Mouse (Mus musculus) heart, adult 9 months (tissue): ENCODE results near the gene Clec16a.
A peak's percentile ranks its signal among the peaks of the same experiment; 100 is the strongest.

Source experiments
- DNase-seq, 2 experiments: peaks; one replicate each; pipeline ENCODE4 v3.0.0; 2022; ENCODE audit warnings: low spot score in 2 of 2

The Clec16a gene

DNA sequence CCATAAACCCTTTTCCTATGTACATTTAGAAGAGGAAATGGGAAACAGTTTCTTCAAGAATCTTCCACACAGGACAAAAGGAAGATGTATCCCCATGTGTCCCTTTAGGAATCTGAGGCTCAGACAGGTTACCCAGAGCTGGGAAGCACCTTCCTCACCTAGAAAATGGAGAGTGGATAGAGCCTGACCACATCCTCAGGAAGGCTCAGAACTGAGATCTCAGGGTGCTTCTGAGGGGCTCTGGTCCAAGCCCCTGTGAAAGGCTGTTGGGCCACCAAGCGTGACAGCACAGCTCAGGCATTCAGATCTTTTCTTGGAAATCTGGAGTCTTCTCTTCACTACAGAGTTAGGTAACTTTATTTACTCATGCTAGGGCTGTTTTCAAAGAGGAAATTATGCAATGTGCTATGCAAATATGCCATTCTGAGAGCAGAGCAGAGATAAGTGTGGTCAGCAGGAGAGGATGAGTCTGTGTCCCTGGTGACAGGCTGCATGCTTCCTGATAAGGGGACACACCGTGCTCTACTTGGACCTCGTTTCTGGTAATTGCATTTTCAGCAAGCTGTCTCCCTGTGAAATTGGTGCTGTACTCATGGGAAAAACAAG lies 131.4 kb downstream of the Clec16a start:
- DNase-seq, result no peak

DNA sequence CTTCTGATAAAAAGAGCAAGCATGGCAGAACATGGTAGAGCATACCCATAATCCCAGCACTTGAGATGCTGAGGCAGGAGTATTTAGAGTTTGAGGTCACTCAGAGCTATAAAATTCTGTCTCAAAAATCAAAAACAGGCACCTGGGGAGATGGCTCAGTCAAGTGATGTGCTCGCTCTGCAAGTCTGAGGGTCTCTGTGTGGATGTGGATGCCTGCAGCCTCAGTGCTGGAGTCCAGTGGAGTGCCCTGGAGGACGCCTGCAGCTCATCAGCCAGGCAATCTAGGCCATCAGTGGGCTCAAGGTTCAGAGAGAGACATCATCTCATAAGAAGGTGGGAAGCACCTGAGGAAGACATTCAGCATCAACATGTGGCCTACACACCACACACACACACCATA lies 137.4 kb downstream of the Clec16a start:
- DNase-seq, result no peak

DNA sequence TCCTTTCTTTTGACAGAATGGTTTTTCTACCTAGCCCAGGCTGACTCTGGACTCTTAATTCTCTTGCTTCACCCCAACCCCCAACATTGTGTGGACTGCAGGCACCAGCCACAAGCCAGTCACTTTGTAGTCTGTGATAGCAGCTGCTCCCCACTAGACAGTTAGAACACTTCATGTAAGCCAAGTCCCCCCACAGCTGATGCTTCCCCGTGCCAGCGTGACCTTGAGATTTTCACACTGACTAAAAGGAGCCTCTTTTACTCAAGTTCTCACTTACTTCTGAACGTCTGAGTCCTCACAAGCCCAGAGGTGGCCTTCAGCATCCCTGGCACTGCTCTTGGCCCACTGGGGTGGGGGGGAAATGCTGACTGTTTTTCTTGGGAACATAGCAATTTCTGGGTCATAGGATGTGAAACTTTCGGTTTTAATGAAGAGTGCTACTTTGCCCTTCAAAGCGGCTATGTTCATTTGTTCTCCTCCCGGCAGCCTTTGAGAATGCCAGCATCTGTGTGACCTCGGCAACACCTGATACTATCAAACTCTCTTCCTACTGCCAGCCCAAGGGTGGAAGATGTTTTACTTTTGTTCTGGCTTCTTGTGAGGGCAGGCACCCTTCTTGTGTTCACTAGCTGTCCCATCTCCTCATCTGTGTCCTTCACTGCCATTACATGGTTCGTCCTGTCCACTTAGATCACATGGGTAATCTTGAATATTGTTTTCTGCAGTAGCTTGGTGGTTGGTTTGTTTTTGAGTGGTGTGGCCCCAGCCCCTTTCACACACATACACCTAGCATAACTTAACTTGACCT lies 138.3 kb downstream of the Clec16a start:
- DNase-seq, result no peak

DNA sequence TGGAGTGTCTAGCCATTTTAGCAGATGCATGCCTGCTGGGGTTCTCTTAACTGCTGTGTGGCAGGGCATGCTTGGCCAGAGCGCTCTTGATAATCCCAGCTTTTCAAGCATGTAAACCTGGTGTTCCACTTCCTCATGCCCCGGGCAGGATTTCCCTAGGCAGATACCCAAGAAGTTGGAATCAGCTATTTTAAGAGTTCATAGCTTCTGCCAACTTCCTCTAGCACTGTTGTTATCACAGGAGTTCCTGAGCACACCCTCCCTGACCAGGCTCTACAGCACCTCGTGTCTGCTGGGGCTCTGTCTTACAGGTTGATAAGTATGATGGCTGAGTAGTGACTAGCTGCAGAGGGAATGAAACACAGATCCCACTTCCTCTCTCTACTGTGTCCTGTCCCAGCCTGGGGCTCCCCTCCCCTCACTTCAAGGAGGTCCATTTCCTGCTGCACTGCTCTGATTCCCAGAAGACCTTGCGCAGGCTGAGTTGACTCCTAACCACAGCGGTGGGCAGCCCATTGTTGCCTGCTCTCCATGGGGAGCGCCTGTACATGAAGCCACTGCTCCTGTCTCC lies 144.7 kb downstream of the Clec16a start:
- DNase-seq, result peak; percentile 59 to 73

DNA sequence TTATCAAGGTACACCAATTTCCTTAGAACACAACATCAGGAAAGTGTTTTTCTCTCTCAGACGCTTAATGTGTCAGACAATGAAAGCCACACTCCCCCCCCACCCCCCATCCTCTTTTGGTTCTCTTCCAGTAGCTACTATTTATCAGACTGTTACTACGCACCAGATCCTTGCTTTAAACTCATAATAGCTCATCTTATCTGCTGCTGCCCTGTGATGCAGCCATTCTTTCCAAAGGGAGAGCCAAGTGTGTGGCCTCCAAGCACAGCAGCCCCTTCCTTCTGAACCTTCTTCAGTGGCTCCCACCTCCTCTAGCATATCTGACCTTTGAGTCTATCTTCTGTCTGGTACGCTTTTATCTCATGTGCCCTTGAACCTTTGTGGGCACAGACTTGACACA lies 145.3 kb downstream of the Clec16a start:
- peak; percentile 25 to 27 for DNase-seq

DNA sequence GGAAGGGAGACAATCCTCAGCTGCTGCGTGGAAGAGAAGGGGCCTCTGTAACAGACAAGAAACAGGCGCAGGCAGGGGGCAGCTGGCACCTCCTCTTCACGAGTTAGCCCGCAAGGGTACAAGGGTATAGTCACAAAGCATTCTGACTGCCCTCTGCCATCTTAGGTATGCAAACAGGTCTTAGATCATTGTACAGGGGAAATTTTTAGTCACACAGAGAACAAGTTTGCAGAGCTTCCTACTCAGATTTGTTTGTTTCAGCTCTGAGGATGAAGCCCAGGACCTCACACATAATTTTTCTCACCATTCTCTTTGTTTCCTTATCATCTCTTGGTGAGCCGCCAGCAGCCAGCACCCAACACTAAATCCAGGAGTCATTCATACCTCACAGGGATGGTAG lies 146.6 kb downstream of the Clec16a start:
- DNase-seq, result no peak

DNA sequence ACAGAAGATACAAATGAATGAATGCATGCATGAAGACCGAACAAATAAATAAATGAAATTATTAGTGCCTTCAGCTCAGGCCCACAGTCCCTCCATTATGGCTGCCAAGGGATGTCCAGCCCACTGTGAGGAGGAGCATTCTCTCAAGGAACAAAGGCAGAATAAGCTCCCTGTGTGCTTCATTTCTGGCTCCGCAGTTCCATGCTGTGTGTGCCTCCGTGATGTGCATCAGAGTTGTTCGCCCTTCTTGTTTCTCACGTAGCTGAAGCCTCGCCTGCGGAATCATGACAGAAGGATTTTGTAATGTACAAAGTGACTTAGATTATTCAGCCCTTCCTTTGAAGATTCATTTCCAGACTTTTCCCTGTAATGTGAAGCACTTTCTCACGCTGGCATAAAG lies 147.7 kb downstream of the Clec16a start:
- DNase-seq, result no peak

DNA sequence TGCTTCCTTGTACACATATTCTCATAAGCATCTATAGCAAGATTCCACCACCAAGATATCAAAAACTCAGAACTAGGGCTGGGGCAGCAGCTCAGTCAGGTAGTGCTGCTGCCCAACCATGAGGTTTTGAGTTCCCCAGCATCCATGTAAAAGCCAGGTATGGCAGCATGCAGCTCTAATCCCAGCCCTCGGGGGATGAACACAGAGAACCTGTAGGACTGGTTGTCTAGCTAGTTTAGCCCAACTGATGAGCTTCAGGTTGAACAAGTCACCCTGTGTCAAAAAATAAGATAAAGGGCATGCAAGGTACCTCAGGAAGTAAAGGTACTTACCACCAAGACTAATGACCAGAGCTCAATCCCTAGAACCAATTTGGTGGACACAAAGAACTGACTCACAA lies 148.3 kb downstream of the Clec16a start:
- DNase-seq, result no peak

DNA sequence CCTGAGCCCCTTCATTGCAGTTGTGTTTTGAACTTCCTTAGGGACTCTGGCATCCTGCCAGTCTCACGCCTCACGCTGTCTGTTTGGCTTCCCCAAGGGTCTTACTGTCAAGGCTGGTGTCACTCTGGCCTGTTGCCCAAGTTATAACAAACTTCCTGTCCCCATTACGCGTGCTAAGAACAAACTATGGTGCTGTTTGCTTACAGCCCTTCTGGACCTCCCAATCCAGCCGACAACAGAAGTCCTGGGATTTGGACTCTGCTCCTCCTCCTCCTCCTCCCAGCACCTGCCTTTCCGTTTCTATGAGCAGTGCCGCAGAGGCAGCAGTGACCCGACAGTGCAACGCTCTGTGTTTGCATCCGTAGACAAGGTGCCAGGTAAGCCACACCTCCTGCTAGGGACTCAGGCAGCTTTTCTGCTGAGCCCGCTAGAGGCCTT lies 149.3 kb downstream of the Clec16a start:
- peak in 1 of 2 experiments; percentile 22 for DNase-seq

DNA sequence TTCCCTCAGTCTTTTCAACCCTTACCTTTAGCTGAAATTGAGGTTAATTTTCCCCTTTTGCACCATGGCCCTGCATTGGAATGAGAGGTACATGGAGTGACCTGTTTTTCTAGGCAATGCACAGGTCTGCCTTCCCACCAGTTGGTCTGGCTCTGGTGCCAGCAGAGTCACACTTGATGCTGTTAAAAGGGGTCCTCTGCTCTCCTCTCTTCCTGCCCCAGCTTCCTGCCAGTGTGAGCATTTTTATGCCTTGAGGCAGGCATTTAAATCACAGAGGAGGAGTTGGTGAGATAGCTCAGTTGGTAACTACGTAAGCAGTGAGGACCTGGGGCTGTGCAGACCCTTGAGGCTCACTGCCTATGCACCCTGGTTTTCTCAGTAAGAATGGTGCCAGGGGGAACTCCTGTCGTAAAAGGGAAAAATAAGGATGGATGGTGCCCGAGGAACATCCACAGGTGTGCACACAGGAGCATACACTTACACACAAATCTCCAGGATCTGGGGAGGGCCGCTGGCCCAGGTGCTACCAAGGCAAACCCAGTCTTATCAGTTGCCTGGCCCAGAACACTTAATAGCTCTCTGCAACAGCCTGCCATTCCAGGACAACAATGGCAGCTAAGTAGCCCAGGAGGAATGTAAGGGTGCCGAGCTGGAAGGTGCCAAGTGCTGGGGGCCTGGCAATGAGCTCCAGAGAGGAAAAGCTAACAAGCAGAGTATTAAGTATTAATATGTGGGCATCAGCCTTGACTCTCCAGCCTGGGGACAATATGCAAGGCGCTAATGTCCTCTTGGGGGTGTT lies 152.9 kb downstream of the Clec16a start:
- DNase-seq, result no peak

DNA sequence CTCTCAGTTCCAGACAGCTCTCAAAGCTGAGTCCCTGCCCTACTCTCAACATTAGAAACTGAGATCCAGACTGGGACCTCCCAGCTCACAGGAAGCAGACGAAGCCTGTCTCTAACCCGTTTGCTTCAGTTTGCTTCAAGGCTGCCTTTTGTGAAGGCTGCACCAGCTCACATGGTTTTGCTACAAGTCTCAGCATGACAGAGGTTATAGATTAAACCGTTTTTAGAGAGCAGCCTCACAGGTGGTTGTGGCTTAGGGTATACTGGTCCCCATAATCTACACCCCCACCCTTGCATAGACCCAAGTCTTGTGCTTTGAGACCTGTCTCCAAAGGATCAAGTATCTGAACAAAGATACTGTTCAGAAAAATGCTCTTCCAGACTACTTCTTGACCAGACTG lies 154.2 kb downstream of the Clec16a start:
- DNase-seq, result no peak

DNA sequence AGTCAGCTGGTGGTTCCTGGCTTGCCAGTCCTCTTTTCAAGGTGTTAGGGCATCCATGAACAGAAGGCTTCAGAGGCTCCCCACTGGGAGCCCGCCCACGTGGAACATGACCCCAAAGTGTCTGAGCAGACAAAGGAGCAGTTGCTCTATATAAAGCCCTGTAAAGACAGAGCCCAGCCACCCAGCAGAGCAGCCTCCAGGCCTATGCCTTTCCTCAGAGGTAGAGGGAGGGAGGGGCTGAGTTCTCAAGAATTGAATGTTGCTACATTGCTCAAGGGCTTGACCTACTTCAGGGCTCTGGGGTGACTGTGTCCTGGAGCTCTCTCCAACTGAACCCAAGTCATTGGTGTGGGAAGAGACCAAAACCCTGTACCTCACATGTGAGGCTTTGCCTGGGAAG lies 155.0 kb downstream of the Clec16a start:
- no peak for DNase-seq

DNA sequence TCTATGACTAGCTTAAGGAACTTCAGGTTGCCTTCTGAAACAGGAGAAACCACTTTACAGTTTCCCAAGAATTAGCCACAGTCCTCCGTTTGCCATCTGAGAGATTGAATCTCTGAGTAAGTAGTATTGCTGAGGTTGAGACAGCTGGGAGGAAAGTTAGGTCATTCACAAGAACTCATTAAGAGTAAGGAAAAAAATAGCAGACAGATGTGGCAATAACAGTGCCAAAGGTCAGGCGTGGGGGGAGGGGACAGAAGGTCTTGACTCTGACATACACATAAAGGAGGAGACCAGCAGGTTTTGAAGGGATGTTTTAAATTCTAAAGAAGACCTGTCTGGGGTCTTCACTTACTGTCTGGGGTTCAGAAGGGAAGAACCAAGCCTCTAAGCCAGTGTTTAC lies 157.3 kb downstream of the Clec16a start:
- no peak for DNase-seq

DNA sequence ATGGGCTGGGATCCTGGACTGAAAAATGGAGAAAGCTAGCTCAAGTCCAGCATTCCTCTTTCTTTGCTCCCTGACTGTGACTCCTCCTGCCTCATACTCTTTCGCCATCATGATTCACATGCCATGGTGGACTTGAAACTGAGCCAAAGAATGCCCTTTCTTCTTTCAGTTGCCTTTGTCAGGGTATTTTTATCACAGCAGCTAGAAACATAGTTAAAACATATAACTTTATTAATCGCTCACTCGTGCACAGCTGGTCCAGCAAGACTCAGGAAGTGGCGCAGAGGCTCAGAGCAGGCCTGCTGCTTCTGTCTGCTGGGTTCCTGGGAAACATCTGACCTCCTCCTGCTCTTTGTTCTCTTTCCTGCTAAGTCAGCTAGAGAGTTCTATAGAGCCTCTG lies 158.8 kb downstream of the Clec16a start:
- no peak for DNase-seq

DNA sequence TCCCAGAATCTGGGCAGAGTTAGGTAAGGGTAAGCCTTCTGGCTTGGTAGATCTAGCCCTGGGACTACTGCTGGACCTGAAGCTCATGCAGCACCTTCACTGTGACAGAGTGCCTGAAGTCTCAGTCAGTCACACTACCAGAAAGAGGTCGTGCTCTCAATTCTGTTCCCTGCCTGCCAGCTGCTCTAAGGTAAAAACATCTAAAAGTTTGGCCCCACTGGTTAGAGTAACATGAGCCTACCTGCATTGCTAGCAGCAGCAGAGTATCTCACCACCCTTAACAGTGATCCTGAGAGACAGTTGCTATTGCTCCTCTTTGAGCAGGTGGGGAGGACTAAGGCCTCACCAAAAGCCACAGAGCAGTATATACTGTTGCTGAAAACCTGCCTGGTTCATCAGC lies 160.3 kb downstream of the Clec16a start:
- DNase-seq, result no peak

DNA sequence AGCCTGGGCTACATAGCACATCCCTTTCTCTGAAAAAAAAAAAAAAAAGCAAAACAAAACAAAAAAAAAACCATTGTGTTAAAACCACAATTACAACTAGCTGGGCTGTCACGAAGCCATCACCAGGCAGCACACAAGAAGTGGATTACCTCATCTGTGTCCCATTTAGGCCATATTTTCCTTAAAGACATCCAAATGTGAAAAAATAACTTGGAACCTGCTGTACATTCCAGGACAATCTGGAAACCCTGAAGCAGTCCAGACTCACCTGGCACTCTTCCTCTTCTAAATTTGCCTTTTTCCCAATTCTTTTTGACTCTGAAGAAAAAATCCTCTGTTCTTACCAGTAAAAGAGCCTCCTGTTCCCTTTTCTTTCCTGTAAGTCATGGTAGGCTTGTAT lies 166.4 kb downstream of the Clec16a start:
- no peak for DNase-seq

DNA sequence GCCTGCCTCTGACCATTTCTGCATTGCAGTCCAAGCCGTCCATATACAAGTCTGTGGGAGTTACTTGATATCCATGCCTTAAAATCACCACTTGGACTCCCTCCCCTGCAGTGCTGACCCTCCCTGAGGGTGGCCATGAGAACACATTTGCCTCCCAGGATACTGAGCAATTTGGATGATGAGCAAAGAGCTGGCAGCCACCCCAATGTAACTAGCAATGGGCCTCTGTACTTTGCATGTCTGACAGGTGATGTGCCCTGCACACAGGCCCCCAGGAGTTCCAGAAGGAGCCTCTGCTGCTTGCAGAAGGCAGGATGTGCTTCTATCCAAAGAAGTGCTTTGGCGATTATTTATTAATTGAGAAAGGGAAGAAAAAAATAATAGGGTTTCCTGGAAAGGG lies 167.9 kb downstream of the Clec16a start:
- no peak for DNase-seq

DNA sequence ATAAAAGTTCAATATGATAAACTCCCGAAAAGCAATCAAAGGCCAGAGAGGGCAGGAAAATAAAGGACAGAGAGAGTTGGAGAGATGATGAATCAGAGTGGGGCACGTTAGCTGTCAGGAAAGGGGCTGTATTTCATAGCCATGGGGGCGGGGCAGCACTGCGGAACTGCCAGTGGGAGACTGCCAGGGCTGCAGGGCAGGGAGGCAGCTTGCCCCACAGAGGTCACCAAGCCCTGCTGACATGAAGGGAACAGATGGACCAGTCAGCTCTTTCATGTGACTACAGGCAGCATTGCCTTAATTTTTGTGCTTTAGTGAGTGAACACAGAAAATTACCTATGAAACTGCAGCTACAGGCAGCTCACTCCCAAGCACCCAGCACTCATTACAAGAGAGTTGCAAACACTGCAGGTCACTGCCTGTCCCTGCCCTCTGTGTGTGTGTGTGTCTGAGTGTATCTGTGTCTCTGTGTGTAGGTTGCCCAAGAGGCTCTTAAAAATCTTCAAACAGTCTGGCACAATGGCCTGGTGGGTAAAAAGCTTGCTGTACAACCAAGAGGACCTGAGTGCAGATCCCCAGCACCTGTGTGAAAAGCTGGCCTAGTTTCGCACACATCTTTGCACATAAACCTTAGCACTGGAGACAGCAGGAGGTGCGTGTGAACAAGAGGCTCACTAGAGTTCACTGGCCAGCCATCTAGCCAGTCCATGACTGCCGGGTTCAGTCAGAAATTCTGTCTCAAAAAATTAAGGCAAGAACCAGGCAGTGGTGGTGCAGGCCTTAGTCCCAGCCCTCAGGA lies 168.5 kb downstream of the Clec16a start:
- no peak for DNase-seq

DNA sequence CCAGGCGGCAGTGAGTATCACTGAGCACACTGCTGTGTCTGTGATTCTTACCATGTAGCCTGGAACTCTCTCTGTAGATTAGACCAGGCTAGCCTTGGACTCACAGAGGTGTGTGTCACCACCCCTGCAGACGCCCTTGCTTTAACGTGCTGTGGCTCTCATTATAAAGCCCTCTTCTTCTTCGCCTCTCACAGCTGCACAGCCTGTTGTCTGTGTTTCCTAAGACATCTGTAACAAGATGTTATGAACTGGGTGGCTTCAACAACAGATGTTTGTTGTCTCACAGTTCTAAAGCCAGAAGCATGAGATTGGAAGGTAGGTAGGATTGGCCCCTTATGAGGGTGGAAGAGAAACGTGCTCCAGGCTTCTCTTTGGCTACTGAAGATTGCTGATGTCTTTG lies 170.1 kb downstream of the Clec16a start:
- no peak for DNase-seq

DNA sequence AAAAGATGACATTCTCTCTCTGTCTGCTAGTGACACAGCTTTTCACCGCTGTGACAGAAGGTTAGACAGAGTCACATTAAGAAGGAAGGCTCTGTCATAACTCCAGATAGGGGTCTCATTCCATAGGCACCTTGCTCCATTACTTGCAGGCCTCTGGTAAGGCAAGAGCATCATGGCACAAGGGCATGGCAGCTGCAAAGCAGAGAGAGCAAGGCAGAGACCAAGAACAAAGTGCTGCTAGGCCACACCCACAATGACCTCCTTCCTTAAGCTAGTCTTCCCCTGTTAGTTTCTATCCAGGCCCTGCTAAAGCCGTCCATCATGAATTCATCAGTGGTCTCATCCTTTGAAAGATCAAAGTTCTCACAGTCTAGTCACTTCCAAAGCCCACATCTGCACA lies 170.5 kb downstream of the Clec16a start:
- DNase-seq, result no peak

DNA sequence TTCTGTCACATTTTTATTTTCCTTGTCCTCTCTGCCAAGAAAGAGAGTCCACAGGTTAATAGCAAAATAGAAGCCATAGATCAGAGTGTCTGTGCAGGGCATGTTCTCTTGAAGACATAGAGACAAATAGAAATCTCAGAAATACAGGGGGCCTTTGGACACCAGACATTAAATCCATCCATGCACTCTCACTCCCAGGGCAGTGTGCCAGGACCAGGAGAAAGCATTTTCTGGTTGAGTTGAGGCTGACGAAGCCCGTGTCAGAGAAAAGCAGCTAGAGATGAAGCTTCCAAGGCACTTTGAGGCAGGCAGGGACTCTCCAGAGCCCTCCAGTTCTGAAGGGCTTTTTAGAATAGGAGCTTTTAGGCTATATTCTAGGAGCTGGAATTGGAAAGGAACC lies 171.6 kb downstream of the Clec16a start:
- DNase-seq, result no peak

DNA sequence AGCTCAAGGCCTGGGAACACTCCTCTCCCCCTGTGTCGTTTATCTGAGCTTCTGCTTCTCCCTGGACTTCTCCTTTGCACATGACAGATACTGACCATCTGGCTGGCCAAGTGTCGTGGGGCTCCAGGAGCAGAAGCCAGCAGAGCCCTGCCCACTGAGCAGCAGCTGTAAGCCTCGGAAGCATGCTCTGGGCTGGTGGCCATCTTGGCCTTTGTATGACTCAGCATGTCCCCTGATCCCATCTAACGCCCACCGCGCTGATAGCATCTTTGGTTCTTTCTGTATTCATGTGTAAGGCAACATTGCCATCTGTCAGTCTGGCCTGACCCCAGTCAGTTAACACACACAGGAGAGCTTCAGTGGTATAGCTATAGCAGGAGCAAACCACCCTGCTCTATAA lies 174.8 kb downstream of the Clec16a start:
- peak; percentile 16 to 42 for DNase-seq
